Mouse (Mus musculus): ENCODE data around the gene Insig1.
A peak's percentile ranks its signal among the peaks of the same experiment; 100 is the strongest.

- TF ChIP-seq CTCF (IDR thresholded peaks at IDR 0.05) (no peak), EP300 (IDR thresholded peaks at IDR 0.05) (peak; percentile 50; the same call in 1 of the 2 replicates)
Observed at GRCm38 (mm10) chr5:28042779-28043178, 28.4 kb upstream of the Insig1 start.

Data from lung, postnatal 0 days (tissue).